Mouse (Mus musculus) mature B cell (primary cell): ENCODE measurements around the gene Scd4.

Experiments
- in situ Hi-C: fragments of 300-500 bp; cut with MboI; formaldehyde crosslinking; loops from 2 replicates; pipeline ENCODE4 v1.14.3; 2019

The Scd4 gene

DNA sequence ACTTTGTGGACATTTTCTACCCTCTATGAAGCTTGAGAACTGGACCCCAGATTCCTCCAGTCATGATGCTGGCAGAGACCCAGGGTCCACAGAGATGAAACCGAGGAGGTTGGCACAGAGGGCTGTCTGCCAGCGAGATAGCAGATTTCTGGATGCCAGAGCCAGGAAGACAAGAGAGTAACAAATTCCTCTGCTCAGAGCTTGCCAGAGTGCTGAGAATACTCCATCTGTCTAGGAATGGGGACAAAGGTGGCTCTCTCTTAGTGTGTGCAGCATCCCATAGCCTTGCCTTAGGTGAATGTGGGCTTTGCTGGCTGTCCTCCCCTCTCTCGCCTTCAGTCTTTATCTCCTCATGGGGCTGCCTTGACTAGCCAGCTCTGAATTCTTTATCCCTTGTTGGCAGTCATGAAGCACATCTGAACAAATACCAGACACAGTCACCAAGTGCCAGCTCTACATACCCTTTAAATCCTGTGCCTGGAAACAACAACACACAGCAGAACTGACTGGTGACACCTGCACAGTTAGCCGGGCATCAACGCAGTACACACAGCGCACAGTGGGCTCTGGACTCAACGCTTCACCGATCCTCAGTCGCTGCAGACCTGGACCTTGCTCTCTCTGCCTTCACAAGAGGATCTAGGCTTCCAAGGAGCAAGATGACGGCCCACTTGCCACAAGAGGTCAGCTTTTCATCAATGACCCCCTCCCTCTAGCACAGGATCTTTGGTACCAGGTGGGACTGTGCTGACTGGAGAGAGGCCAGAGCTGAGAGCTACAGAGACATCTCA is at the start of gene Scd4:
Gene Scd4 (plus strand): TSS at position 260 of the 791 bp plus-strand sequence.
- in situ Hi-C loops = no loop called here

GRCm38 (mm10) chr19:44283157-44284024 is 49.5 kb upstream of the Scd4 start:
- in situ Hi-C loops = no loop called here

- in situ Hi-C loops = no loop called here
These were observed 48.7 kb upstream of the Scd4 start for GRCm38 (mm10) chr19:44284025-44284695.

- in situ Hi-C loops = no loop called here
These were observed 48.2 kb upstream of the Scd4 start for GRCm38 (mm10) chr19:44284723-44285122.

- in situ Hi-C loops = no loop called here
These were observed 47.3 kb upstream of the Scd4 start for GRCm38 (mm10) chr19:44285554-44285953.

GRCm38 (mm10) chr19:44286109-44286508 is 46.8 kb upstream of the Scd4 start:
- in situ Hi-C loops = no loop called here

DNA sequence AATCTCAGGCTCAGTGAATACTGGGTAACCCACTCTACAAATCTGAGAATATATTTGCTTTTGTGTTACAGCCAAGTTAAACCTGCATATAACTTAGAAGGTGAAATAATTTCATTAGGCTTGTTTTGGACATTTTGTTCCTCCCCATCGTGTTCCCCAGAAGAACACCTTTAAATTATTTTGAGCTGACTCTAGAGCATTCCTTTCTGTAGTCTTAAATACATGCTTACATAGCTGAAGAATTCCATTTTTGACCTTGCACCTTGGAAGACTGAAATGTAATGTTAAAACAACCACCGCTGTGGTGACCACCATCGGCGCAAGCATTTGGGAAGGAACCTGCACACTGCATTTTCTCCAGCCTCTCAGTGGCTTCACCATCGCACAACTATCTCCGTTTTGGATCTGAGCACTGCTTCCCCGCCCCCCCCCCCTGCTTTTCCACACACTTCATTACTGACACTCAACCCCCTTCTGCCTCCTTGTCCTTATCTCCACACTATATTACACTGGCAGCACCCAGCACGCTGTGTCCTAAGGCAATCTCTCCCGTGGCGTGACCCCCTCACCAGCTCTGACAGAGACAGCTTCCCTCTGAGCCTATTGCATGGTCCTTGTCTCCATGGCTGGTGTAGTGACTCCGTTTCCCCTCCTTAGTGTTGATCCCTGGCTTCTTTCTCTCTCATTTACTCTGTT is 45.3 kb upstream of the Scd4 start:
- in situ Hi-C loops = no loop called here

DNA sequence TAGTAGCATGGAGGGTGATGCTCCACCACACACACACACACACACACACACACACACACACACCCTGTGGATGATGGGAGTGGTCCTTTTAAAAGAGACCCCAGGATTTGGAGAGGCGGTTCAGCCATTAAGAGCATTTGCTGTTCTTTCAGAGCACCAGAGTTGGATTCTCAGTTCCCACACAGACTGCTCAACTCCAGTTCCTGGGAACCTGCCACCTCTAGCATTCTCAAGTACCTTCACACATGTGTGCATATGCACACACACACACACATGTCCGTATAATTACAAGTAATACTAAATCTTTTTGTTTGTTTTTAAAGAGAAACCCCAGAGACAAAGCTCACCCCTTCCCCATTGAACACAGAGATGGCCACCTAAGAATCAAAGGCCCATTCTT is 40.8 kb upstream of the Scd4 start:
- in situ Hi-C loops = loop anchor here (10.0 kb wide), 1 partner anchor 97 kb away; the partner anchor contains the start of gene Pkd2l1

DNA sequence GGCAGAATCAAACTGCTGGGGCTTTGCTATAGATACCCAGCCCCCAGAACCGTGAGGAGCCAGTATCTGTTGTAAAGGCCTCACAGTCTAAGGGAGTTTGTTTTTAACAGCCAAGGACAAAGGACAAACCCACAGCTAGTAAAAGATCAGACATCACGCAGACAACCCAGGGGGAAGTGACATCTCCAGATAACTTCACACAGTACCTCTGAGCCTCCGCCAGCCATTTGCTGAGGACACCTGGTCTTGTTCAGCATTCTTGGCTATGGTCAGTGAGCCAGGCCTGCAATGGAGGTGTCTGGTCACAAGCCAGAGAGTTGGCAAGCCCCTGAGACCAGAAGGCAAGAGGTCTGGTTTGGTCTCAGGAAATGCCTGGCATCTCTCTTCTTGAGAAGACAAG is 40.4 kb upstream of the Scd4 start:
- in situ Hi-C loops = loop anchor here (10.0 kb wide), 1 partner anchor 98 kb away; the partner anchor contains the start of gene Pkd2l1

DNA sequence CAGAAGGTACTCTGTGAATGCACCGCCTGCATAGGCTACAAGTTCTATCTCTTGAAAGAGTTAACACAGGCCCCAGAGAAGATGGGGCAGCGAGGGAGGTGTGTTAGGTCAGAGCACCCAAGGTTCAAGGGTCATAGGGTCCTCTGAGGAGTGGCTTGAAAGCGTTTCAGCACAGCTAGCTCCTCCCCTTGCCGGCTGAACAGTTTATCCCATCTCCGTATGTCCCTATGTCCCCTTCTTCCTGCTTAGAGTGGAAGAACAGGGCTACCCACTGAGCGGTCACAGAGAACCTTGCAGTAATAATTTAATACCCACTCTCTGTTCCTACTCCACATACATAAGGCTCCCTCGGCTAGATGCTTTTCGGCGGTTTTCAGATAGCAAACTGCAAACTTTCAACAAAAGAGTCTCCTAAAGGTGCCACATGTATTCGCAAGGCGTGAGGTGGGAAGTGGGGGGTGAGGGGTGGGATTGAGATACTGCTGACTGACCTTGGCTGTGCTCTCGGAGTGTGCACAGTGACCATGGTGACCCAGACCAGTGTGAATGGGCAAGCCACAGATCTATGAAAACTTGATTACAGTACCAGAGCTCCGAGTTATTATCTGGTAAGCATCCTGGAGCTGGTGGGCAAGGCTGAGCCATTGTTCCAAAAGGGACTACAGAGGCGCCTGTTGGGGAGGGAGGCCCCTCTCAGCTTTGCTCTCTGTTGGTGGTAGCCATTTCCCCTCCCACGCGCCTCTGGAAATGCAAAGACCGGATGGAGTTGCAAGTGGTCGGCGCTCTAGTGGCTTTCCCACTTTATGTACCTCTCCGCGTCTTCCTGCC is 39.7 kb upstream of the Scd4 start, which contains the start of gene Scd2:
Gene Scd2 (plus strand): TSS at position 734 of the 828 bp plus-strand sequence.
- in situ Hi-C loops = loop anchor here (10.0 kb wide), 1 partner anchor 98 kb away; the partner anchor contains the start of gene Pkd2l1

- in situ Hi-C loops = loop anchor here (10.0 kb wide), 1 partner anchor 99 kb away; the partner anchor contains the start of gene Pkd2l1
These were observed 38.9 kb upstream of the Scd4 start for GRCm38 (mm10) chr19:44293769-44294551.

DNA sequence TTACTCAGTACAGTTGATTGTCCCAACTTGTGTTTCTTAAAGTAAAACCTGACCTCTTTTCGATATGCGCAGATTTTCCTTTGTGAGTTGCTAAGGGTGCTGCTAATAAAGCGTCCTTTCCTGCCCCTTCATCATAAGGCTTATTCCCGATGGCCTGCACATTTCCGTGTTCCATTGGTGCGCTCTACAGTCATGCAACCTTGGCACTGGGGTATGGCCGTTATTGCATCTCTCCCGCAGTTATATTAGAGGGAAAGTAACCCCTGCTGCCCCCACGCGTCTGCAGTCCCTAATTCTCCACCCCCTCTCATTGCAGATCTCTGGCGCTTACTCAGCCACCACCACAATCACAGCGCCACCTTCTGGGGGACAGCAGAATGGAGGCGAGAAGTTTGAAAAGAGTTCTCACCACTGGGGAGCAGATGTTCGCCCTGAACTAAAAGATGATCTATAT is 38.3 kb upstream of the Scd4 start:
- in situ Hi-C loops = loop anchor here (5.0 to 10.0 kb wide), 2 partner anchors 47 to 100 kb away; partner anchors contain the start of gene Pkd2l1

DNA sequence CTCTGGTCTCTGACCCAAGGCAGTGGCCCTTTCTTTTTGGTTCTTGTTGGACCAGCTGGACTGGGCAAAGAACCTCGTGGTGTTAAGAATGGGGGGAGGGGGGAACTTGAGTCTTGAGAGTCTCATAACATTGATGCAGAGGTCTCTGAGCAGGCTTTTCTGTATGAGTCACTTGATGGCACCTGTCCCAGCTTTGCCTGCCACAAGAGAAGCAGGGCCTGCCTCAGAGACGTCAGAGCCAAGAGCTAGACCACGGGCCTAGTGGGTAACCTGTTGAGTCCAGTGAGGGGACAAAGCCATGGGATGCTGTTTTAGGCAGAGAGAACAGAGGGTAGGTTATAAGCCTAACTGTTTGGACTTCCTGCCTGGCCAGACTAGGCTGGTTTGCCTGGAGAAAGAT is 37.6 kb upstream of the Scd4 start:
- in situ Hi-C loops = loop anchor here (5.0 to 10.0 kb wide), 2 partner anchors 48 to 100 kb away; partner anchors contain the start of gene Pkd2l1

GRCm38 (mm10) chr19:44295741-44296140 is 37.2 kb upstream of the Scd4 start:
- in situ Hi-C loops = loop anchor here (5.0 to 10.0 kb wide), 2 partner anchors 48 to 101 kb away; partner anchors contain the start of gene Pkd2l1

DNA sequence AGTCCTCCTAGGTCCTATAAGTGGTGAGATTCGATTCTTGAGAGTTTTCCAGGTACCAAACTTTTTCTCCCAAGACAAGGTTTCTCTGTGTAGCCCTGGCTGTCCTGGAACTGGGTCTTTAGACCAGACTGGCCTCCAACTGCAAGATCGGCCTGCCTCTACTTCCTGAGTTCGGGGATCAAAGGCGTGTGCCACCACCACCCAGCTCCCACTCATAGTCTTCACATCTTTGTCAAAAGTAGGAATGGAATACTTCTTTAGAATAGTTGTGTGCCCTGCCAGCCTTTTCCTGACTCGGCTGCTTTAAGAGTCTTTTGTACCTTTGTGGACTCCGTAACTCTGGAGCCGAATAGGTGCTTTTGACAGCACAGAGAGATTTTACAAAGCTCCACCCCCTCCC is 36.7 kb upstream of the Scd4 start:
- in situ Hi-C loops = loop anchor here (5.0 to 10.0 kb wide), 2 partner anchors 49 to 101 kb away; partner anchors contain the start of gene Pkd2l1

- in situ Hi-C loops = loop anchor here (5.0 to 10.0 kb wide), 2 partner anchors 50 to 102 kb away; partner anchors contain the start of gene Pkd2l1
These were observed 35.7 kb upstream of the Scd4 start for GRCm38 (mm10) chr19:44297068-44297760.

DNA sequence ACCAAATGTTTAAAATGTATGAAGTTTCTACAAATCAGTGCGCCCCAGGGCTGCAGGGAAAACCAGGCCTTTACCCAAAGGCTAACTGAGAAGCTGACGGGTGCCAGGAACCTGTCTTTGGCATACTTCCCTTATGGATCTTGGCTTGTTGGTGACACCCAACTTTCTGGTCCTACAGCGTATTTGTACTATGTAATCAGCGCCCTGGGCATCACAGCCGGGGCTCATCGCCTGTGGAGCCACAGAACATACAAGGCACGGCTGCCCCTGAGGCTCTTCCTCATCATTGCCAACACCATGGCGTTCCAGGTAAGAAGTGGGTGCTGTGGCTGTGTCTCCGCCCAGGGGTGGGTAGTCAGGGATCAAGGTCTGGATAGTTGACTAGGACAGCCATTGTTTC is 35.0 kb upstream of the Scd4 start:
- in situ Hi-C loops = loop anchor here (5.0 to 10.0 kb wide), 2 partner anchors 51 to 103 kb away; partner anchors contain the start of gene Pkd2l1

DNA sequence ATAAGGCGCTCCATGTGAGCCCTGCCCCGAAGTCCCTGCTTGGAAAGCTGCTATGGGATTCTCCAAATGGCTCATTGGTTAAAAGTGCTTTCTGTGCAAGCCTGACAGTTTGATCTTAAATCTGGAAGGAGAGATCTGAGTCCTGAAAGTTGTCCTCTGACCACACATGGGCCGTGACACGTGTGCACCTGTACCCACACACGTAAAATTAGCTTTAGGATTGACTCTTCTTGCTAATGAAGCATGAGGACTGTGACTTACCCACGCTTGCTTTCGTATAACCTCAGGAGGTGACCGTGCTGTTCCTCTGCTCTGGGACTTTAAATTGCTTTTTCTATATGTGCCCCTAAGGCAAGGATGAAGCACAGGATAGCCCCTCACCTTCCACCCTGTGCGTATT is 33.8 kb upstream of the Scd4 start:
- in situ Hi-C loops = loop anchor here (5.0 to 10.0 kb wide), 2 partner anchors 52 to 104 kb away; partner anchors contain the start of gene Pkd2l1
